In the genomic region with DNA sequence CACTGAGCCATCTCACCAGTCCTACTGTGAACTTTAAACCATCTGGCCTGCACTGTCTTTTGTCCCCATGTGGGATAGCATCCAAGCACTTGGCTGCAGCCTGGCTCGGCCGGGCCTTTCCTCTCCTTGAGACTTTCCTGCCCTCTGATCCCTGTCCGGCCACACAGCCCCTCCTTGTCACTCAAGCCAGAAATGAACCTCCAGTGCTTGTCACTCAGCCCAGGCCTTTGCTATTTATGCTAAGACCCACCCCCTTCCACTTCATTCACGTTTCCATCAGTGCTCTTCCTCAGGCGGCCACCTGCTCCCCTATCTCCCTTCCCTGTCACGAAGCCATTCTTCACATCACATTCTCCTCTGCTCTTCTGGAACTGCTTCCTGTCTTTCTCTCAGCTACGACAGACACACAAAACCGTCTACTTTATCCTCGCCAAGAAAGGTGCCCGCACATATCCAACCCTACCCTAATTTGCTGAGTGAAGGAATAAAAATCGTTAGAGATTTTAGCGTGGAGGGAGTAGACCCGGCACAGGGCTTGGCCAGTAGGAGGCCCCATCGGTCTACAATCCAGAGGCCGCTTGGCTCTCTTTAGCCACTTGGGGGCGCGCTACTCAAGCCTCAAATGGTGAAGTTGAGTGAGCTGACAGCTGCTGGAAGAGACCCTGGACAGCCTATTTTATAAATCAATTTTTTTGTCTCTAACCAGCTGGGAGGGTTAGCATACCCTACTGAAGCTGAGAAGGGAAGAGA, we compare ENCODE assay signal across 8 mouse cellular contexts. TPM values are rescaled to one million over a fixed set of nuclear protein-coding genes. Genes with fewer than 3 reads are reported as not detected.
DNase-seq lines count a peak whose midpoint lies in the region; ATAC-seq and TF ChIP-seq lines count a peak whose summit lies in the region.

No protein-coding gene starts in this region.

- no peak overlapping the region for H3K4me3 ChIP-seq in liver, adult 2 months (ENCODE audit: insufficient read depth, low read depth, low read length)
- no peak overlapping the region for H3K4me3 ChIP-seq in stomach, postnatal 0 days (ENCODE audit: low read depth, low read length)

- H3K36me3 ChIP-seq in liver, adult 2 months (ENCODE audit: control insufficient read depth, insufficient read depth, low read length), result no peaks in the 10 kb centered on the region
- H3K36me3 ChIP-seq in stomach, postnatal 0 days (ENCODE audit: control insufficient read depth, insufficient read depth, low read length), result no peaks in the 10 kb centered on the region

- H3K9ac ChIP-seq in liver, adult 2 months (ENCODE audit: low read depth, low read length), result no peak overlapping the region
- H3K9ac ChIP-seq in stomach, postnatal 0 days (ENCODE audit: low read length), result no peak overlapping the region

- no peak overlapping the region for H3K4me2 ChIP-seq in stomach, postnatal 0 days (replicated peaks; ENCODE audit: low read depth)

- intact Hi-C loops in gastrocnemius, postnatal 14 days (cut with DNase I; ENCODE audit: low total_unique reads), result no loop called here

- peak; percentile 91 for ATAC-seq in common myeloid progenitor, adult 5-6 weeks (replicated peaks; ENCODE audit: low read depth, poor library complexity, severe bottlenecking)
- peak; percentile 33 for ATAC-seq in stomach, postnatal 0 days (ENCODE audit: low FRiP score, low TSS enrichment)

- peak; percentile 97 for DNase-seq in B cell, adult 2 months
- peak; percentile 71 to 92 for DNase-seq in adrenal gland, adult (ENCODE audit: inconsistent age in 2 of 2, low spot score in 1 of 2)
- peak; percentile 67 for DNase-seq in gastrocnemius, postnatal 14 days
- peak; percentile 56 to 73 for DNase-seq in kidney, adult 8-10 months
- DNase-seq in liver, adult 2 months (ENCODE audit: extremely low read depth, low read depth, low spot score), result peak; percentile 30
- DNase-seq in neural tube, embryonic 10.5 days (ENCODE audit: extremely low spot score, low spot score), result peak; percentile 86
- DNase-seq in stomach, postnatal 0 days (ENCODE audit: low spot score), result peak; percentile 83

- no peaks in the 10 kb centered on the region for H3K4me1 ChIP-seq in liver, adult 2 months (ENCODE audit: control insufficient read depth, insufficient read depth, low read length)
- H3K4me1 ChIP-seq in stomach, postnatal 0 days (replicated peaks; ENCODE audit: control insufficient read depth, insufficient read depth), result no peaks in the 10 kb centered on the region

- H3K27ac ChIP-seq in liver, adult 2 months (replicated peaks; ENCODE audit: insufficient read depth, low read depth, low read length), result no peak overlapping the region
- H3K27ac ChIP-seq in stomach, postnatal 0 days (replicated peaks), result no peak overlapping the region

- TF ChIP-seq POLR2A in liver, adult 2 months (IDR thresholded peaks at IDR 0.05; ENCODE audit: extremely low read depth, insufficient read depth, low read length), result no peak

- TF ChIP-seq CTCF in liver, adult 2 months (IDR thresholded peaks at IDR 0.05; ENCODE audit: low read depth, low read length), result peak; percentile 92
- peak; percentile 92 for TF ChIP-seq CTCF in stomach, postnatal 0 days (IDR thresholded peaks at IDR 0.05; ENCODE audit: low read depth)

- 20% methylated on average over 17 of the region's 17 CpGs for WGBS in liver, adult 2 months
- 19% methylated on average over 17 of the region's 17 CpGs for WGBS in stomach, postnatal 0 days

- no peaks in the 10 kb centered on the region for H3K27me3 ChIP-seq in liver, adult 2 months (ENCODE audit: control insufficient read depth, insufficient read depth, low read length)
- no peaks in the 10 kb centered on the region for H3K27me3 ChIP-seq in stomach, postnatal 0 days (ENCODE audit: control insufficient read depth, insufficient read depth, low read length)

- no peaks in the 10 kb centered on the region for H3K9me3 ChIP-seq in stomach, postnatal 0 days (ENCODE audit: control insufficient read depth, low read length)

- no peaks in the 10 kb centered on the region for H3K79me2 ChIP-seq in liver, adult 2 months (ENCODE audit: control insufficient read depth, insufficient read depth, low read length)

- no peak for TF ChIP-seq EP300 in stomach, postnatal 0 days (optimal IDR thresholded peaks at IDR 0.05)

RNA-seq across cellular contexts. Expression of a gene that starts 33.2 kb away (rescaled TPM):
- 4.8 and 8.4 TPM in 2 replicates for total RNA-seq in common myeloid progenitor, adult 5-6 weeks (2017)
- 1 to 10 TPM; 5.5 to 6.3 TPM for total RNA-seq in gastrocnemius, postnatal 14 days (2021)
- total RNA-seq in liver, adult 2 months (2014; rRNA removed), result 2.3 and 3.1 TPM in 2 replicates
- 16.7 and 17.2 TPM in 2 replicates for polyA plus RNA-seq in liver, adult 2 months (2012; rRNA removed)
- 12.1 and 12.9 TPM in 2 replicates for polyA plus RNA-seq in stomach, postnatal 0 days (2015; fragmentation: Nextera tagmentation; extraction: Ambion mirVana)

RNA-seq across cellular contexts. Expression of a gene that starts 33.4 kb away (rescaled TPM):
- total RNA-seq in common myeloid progenitor, adult 5-6 weeks (2017), result 10.4 and 11.5 TPM in 2 replicates
- 1 to 10 TPM; 3.3 to 3.9 TPM for total RNA-seq in gastrocnemius, postnatal 14 days (2021)
- 2.3 and 2.4 TPM in 2 replicates for total RNA-seq in liver, adult 2 months (2014; rRNA removed)
- polyA plus RNA-seq in liver, adult 2 months (2012; rRNA removed), result 10.2 and 14.0 TPM in 2 replicates
- polyA plus RNA-seq in stomach, postnatal 0 days (2015; fragmentation: Nextera tagmentation; extraction: Ambion mirVana), result 1.7 and 2.2 TPM in 2 replicates

Comparison
In these comparisons a context has a peak if more than half of its experiments do, and no peak if none do; other contexts are left out.
1. DNase-seq: peak in every context shown above with its lines; median percentile 97 in B cell, adult 2 months; 86 in neural tube, embryonic 10.5 days; 83 in stomach, postnatal 0 days; 82 in adrenal gland, adult; 67 in gastrocnemius, postnatal 14 days; 64 in kidney, adult 8-10 months; 30 in liver, adult 2 months.